Mouse (Mus musculus) adrenal gland, postnatal 10 days (tissue): ENCODE data around the gene Tmem171. TPM values are rescaled to one million over a fixed set of nuclear protein-coding genes. Genes with fewer than 3 reads are reported as not detected.

ENCODE experiments used
- DNase-seq: peaks from one replicate; pipeline ENCODE4 v3.0.0; 2021; ENCODE audit warnings: mixed read lengths
- long read RNA-seq, 2 experiments: library from polyadenylated mRNA; stranded (forward); transcript quantifications; one replicate each; pipeline ENCODE4 v2.0.0; 2021
- total RNA-seq, 2 experiments: library from RNA; stranded (reverse); gene quantifications; 2 replicates each; pipeline ENCODE4 v1.2.3; 2021

Tmem171 gene
- 1 to 10 TPM; 2.3 to 2.9 TPM for total RNA-seq
- long read RNA-seq, experiment 1, partial matches to known transcripts = 2 of 10 reads
- long read RNA-seq, experiment 1, other reads (novel, unspliced or antisense) = 5 of 10 reads
- long read RNA-seq, experiment 2, partial matches to known transcripts = 0 of 2 reads
- long read RNA-seq, experiment 2, other reads (novel, unspliced or antisense) = 1 of 2 reads

- peak; percentile 54 for DNase-seq
These were observed at the start of gene Tmem171 for GRCm38 (mm10) chr13:98694773-98695314. TSS of gene Tmem171 (minus strand) at chr13:98694834.

DNA sequence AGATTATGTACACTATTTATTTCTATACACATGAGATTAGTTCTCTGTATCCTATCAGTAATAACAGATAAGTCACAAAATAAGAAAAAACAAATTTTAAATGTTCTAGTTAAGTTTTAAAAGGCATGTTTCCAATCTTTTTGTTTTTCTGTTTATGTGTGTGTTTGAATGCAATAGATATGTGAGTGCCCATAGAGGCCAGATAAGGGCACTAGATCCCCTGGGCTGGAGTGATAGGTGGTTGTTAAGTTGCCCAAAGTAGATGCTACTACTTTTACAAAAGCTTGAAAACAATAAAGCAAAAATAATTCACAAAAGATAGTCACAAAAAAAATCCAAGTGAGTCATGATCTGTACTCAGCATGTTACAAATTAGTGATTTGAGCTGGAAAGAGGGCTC lies 49.2 kb upstream of the Tmem171 start:
- DNase-seq = no peak

DNA sequence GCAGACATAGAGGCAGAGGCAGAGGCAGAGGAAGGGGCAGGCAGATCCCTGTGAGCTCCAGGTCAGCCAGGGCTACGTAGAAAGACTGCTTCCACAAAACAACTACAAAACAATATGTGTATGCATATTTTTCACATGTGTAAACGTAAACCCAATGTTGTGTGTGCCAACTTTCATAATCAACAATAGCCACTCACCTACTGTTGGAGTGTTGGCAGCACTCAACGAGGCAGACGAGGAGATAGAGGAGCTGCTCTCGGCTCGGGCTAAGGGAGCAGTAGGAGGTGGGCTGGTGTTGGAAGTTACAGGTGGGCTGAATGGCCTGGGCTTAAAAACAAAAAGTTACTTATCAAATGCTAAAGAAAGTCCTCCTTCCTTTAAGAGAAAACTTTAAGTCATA lies 48.6 kb upstream of the Tmem171 start:
- no peak for DNase-seq

GRCm38 (mm10) chr13:98738213-98738612 lies 43.6 kb upstream of the Tmem171 start:
- no peak for DNase-seq

DNA sequence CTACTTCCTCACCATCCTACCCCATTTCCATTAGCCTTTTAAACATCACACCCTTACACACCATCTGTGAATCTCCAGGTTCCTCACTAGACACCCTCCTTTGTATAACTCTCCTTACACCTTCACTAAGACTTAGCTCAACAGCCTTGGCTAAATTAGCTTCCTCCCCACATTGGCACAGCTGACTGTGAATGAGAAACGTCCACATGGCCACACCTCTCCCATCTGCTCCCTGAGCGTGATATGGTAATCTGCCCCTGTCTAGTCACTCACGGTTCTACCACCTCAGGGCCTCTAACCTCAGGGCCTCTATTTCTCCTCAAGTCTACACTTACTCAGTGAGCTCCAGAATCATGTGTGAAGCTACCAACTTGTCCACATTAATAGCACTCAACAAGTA lies 38.7 kb upstream of the Tmem171 start:
- no peak for DNase-seq

DNA sequence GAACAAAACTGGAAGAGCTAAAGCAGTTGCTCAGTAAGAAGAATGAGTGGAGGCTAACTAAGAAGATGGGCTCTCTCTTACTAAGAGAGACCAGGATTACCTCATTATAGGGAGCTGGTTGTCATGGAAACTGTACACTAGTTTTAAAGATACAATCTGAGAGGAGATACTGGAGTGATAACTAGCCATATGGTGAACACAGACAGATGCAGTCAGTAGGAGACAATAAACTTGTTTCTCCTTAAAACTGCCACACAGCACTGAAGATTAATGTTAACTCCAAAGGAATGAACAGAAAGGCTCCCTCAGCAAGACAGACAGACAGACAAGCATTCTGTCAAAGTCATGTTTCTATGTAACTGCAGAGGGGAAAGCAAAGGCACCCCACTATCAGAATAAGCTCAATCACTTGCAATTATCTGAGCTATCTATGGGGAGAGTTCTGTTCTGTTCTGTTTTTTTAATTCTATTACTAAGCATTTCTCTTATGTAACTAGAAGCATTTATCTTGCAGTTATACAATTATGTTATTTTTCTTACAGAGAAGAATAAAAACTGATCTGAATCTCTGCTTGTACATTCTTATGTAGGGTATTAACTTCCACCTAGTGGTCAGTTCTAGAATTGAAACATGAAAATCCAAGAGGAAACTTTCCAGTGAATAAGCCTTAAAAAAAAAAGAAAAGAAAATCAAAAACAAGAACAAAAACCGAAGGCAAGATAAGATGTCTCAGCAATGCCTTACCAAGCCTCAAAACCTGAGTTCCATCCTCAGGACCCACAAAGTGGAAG lies 34.8 kb upstream of the Tmem171 start:
- DNase-seq = no peak

- no peak for DNase-seq
These were observed 31.9 kb upstream of the Tmem171 start for GRCm38 (mm10) chr13:98726494-98726893.

DNA sequence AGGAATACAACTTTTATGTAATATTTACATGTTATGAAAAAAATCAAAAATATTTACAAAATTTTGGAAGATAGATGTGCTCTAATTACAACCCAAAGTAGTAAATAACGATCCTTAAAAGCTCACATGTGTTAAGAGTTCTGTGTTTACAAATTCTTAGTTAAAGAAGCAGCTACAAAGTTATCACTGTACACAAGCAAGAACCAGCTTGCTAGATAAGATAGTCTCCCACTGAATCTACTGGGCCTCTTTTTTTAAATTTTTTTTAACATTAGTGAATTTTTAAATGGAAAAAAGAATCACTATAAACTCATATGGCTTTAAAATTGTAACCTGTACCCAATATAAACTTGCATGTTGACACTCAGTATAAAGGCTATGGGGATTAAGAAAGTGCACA lies 28.8 kb upstream of the Tmem171 start:
- no peak for DNase-seq

- DNase-seq = no peak
These were observed 27.7 kb upstream of the Tmem171 start for GRCm38 (mm10) chr13:98722296-98722695.

GRCm38 (mm10) chr13:98716176-98716575 lies 21.5 kb upstream of the Tmem171 start:
- no peak for DNase-seq

GRCm38 (mm10) chr13:98715443-98715990 lies 20.9 kb upstream of the Tmem171 start:
- no peak for DNase-seq

DNA sequence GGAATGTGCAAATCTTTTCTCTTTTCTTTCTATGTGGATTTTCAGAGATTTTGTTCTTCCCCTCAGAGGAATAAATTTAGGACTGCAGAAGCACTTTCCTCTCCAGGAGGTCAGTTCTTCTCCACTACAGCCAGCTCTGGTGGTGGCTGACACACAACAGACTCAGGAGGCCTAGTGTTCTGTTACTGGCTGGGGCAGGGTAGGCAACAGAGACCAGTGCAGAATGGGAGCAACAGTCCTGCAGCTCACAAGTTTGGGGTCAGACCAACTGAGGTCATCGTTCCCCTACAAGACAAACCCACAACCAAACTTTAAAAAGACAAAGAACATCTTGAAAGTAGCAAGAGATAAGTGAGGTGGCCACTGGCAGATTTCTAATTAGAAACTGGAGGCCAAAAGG lies 16.0 kb upstream of the Tmem171 start:
- DNase-seq = no peak

- DNase-seq = no peak
These were observed 15.6 kb upstream of the Tmem171 start for GRCm38 (mm10) chr13:98710236-98710635.

GRCm38 (mm10) chr13:98705501-98705900 lies 10.9 kb upstream of the Tmem171 start:
- DNase-seq = no peak

DNA sequence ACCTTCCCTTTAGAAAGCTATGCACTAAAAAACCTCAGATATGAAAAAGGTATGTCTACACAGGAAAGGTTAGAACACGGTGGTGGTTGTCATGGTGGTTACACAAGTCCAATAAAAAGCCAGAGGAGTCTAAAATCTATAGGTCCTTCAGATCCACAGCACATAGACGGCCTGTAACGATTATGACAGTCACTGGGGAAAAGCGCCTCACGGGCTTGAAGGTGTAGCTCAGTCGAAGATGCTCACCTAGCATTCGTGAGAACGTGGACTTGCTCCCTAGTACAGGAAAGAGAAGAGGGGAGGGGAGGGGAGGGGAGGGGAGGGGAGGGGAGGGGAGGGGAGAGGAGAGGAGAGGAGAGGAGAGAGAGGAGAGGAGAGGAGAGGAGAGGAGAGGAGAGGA lies 9.2 kb upstream of the Tmem171 start:
- DNase-seq = no peak

- DNase-seq = no peak
These were observed 7.7 kb upstream of the Tmem171 start for GRCm38 (mm10) chr13:98702361-98702760.

DNA sequence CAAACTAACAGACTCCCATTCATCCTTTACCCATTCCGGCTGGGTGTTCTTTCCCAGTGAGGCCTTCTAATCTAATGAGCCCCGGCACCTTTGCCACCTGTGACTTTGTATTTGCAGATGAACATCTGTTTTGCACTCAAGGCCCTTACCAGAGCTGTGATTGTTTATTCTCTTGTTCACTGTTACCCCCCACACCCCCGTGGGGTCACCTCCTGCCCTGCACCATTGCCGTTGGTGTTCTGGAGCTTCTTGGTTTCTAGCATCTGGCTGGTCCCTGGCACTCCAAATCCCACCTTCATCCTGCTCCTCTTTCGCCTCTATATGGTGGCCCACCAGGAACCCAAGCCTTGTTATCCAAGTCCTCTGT lies 6.7 kb upstream of the Tmem171 start:
- no peak for DNase-seq

DNA sequence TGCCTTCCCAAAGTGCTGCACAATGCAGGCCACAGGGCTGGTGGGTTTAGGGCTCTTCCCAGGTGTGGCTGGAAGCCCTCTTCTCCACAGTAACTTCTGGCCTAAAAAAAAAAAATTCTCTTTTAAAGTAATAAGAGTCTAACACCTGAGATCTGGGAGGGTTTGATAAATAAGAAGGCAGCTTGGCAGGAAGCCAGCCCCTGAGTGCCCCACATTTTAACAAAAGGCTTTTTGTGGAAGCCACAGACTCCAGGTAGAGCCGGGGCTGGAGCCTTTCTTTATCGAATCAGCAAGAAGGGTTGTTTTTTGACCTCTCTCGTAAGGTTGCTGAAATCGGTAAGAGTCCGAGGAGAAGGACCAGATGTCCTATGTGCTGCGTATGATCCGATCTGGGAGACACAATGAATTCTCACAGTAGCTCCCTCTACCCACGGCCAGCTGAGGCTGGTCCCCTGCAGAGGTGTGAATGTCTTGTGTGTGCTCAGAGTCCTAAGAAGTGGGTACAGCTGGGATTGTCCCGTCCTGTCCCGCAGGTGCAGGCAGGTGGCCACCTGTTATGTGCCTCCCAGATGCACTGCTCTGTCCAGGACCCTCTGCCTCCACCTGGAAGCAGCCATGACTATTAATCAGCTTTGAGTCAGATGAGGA lies 6.2 kb upstream of the Tmem171 start:
- DNase-seq = no peak

DNA sequence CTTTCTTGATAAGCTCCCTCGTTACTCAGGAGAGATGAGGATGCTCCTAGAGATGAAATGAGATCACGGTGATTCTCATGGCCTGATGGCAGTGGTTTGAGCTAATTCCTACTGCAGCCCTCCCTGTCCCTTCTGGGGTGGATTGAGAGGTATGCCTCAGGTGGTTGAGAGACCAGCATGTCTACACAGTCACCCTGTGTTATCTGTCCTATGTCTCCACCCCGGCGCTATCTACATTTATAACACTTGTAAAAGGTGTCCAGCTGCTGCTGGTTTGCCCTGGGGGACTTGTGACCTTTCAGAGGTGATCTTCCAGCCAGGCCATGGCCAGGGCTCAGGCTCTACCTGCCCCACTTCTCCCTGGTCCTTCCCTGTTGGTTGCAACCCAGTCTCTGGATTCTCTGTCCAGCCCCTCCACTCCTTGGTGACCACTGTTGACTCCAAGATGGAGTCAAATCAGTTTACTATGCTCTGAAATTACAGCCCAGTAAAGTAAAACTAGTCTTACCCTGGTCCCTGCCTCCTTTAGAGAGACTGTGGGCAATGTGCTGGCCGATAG lies 5.4 kb upstream of the Tmem171 start:
- DNase-seq = no peak

DNA sequence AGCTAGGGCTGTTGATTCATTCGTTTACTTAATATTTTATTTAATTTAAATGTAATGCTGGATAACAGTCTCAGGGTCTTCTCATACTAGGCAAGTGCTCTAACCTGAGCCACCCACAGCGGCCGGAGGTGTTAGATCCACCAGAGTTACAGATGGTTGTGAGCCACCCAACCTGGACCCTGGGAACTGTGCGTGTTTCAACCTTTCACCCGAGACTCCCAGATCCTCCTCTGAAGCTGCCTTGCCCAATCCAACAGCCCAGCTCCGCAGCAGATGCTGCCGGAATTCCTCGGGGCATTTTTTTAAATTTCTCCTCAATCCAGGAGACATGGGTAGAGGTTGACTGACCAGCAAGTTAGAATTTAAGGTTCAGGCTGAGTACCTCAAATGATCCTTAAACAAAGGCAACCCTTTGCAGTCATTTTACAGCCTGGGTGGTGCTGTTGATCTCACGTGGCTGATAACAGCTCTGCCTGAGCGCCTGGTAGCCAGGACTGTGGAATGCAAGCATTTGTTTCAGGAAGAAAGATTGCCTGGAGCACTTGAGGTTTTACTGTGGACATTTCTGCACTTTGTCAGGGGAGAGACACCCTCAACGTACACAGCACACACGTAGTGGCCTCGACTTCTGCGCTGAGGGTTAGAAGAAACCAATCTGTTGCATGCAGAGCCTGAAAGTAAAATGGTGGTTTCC lies 4.6 kb upstream of the Tmem171 start:
- no peak for DNase-seq

DNA sequence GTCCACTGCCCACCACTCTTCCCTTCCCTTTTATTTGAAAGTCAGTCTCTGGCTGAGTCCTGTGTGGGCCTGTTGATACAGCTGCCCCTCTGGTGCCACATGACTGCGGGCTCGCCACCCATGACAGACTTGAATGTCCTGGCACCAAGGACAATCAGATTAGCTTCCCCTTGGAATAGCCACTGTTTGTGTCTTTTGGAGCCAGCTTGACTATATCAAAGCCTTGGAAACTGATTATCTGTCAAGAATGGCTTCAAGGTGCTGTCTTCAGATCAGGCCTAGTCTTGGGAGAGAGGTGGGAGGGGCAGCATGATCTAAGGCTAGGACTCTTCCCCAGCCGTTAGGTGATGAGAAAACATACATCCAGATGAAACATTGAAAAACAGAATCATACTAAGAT lies 2.1 kb upstream of the Tmem171 start:
- no peak for DNase-seq

- peak; percentile 73 for DNase-seq
These were observed 912 bp upstream of the Tmem171 start for GRCm38 (mm10) chr13:98695546-98695945.
